Mouse (Mus musculus): ENCODE results near the gene Plin1. TPM values are rescaled to one million over a fixed set of nuclear protein-coding genes. Genes with fewer than 3 reads are reported as not detected.

Gene Plin1
- total RNA-seq, 2 experiments from 2014 or later: not detected

GRCm38 (mm10) chr7:79740279-79740678, 7.6 kb upstream of the Plin1 start:
- DNase-seq (ENCODE audit: low spot score in 2 of 2): no peak
- intact Hi-C loops (cut with DNase I): no loop called here

- intact Hi-C loops (cut with DNase I): no loop called here
- DNase-seq (ENCODE audit: low spot score in 2 of 2): no peak
These were observed 6.2 kb upstream of the Plin1 start for GRCm38 (mm10) chr7:79738913-79739312.

GRCm38 (mm10) chr7:79736511-79736910, 3.8 kb upstream of the Plin1 start:
- intact Hi-C loops (cut with DNase I): no loop called here
- no peak for DNase-seq (ENCODE audit: low spot score in 2 of 2)

- DNase-seq (ENCODE audit: low spot score in 2 of 2): no peak
- intact Hi-C loops (cut with DNase I): no loop called here
These were observed 1.9 kb upstream of the Plin1 start for GRCm38 (mm10) chr7:79734563-79734962.

- intact Hi-C loops (cut with DNase I): no loop called here
- no peak for DNase-seq (ENCODE audit: low spot score in 2 of 2)
These were observed 1.3 kb downstream of the Plin1 start for GRCm38 (mm10) chr7:79731438-79731837.

- intact Hi-C loops (cut with DNase I): loop anchor here (2.0 to 5.0 kb wide), 2 partner anchors 117 to 238 kb away; no protein-coding TSS in a partner anchor
- no peak for DNase-seq (ENCODE audit: low spot score in 2 of 2)
These were observed 2.8 kb downstream of the Plin1 start for GRCm38 (mm10) chr7:79729743-79730370.

- intact Hi-C loops (cut with DNase I): loop anchor here (2.0 to 5.0 kb wide), 2 partner anchors 116 to 237 kb away; no protein-coding TSS in a partner anchor
- DNase-seq (ENCODE audit: low spot score in 2 of 2): peak; percentile 63 to 64
These were observed 3.5 kb downstream of the Plin1 start for GRCm38 (mm10) chr7:79729169-79729568.

GRCm38 (mm10) chr7:79728219-79728618, 4.5 kb downstream of the Plin1 start:
- intact Hi-C loops (cut with DNase I): loop anchor here (2.0 to 5.0 kb wide), 2 partner anchors 115 to 236 kb away; no protein-coding TSS in a partner anchor
- DNase-seq (ENCODE audit: low spot score in 2 of 2): peak; percentile 39 to 54

GRCm38 (mm10) chr7:79727091-79727490, 5.6 kb downstream of the Plin1 start:
- peak; percentile 51 to 60 for DNase-seq (ENCODE audit: low spot score in 2 of 2)
- intact Hi-C loops (cut with DNase I): loop anchor here (5.0 kb wide), 1 partner anchor 235 kb away; no protein-coding TSS in a partner anchor

GRCm38 (mm10) chr7:79721386-79721977, 11.2 kb downstream of the Plin1 start:
- intact Hi-C loops (cut with DNase I): no loop called here
- peak; percentile 39 to 49 for DNase-seq (ENCODE audit: low spot score in 2 of 2)

GRCm38 (mm10) chr7:79715187-79715981, 17.3 kb downstream of the Plin1 start, which contains the start of gene Kif7:
Gene Kif7, minus strand, starts transcription at chr7:79715720.
- DNase-seq (ENCODE audit: low spot score in 2 of 2): peak; percentile 36 to 40
- intact Hi-C loops (cut with DNase I): loop anchor here (5.0 kb wide), 1 partner anchor 53 kb away; the partner anchor contains the start of gene Ticrr

- intact Hi-C loops (cut with DNase I): no loop called here
- DNase-seq (ENCODE audit: low spot score in 2 of 2): no peak
These were observed 21.9 kb downstream of the Plin1 start for GRCm38 (mm10) chr7:79710831-79711230.

GRCm38 (mm10) chr7:79710130-79710607, 22.5 kb downstream of the Plin1 start:
- DNase-seq (ENCODE audit: low spot score in 2 of 2): peak; percentile 64 to 72
- intact Hi-C loops (cut with DNase I): no loop called here

- no peak for DNase-seq (ENCODE audit: low spot score in 2 of 2)
- intact Hi-C loops (cut with DNase I): no loop called here
These were observed 27.5 kb downstream of the Plin1 start for GRCm38 (mm10) chr7:79705210-79705609.

- DNase-seq (ENCODE audit: low spot score in 2 of 2): no peak
- intact Hi-C loops (cut with DNase I): no loop called here
These were observed 29.9 kb downstream of the Plin1 start for GRCm38 (mm10) chr7:79702755-79703154.

- intact Hi-C loops (cut with DNase I): no loop called here
- no peak for DNase-seq (ENCODE audit: low spot score in 2 of 2)
These were observed 36.2 kb downstream of the Plin1 start for GRCm38 (mm10) chr7:79696495-79696894.

- no peak for DNase-seq (ENCODE audit: low spot score in 2 of 2)
- intact Hi-C loops (cut with DNase I): no loop called here
These were observed 52.5 kb downstream of the Plin1 start for GRCm38 (mm10) chr7:79680231-79680630.

GRCm38 (mm10) chr7:79679186-79679585, 53.5 kb downstream of the Plin1 start:
- DNase-seq (ENCODE audit: low spot score in 2 of 2): no peak
- intact Hi-C loops (cut with DNase I): no loop called here

- DNase-seq (ENCODE audit: low spot score in 2 of 2): no peak
- intact Hi-C loops (cut with DNase I): no loop called here
These were observed 61.7 kb downstream of the Plin1 start for GRCm38 (mm10) chr7:79670900-79671604.
